Mouse (Mus musculus): ENCODE measurements around the gene Mark4.

Mark4 gene

DNA sequence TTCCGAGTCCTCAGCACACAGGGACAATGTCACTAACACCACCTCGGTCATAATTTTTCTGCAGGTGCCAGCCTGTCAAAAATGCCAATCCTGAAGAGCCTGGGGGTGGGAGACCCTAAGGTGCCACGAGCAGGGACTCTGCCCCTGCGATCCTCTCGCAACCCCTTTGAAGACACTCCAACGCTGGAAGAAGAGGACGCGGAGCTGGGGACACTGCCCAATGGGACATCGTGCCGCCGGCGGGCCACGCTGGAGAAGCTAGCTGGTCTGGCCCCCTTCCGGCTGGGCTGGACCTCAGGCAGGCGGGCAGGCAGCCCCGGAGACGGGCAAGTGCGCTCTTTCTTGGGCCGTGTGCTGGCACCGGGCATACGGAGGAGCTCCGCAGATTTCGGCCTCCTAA lies 10.8 kb upstream of the Mark4 start:
- DNase-seq, result peak; percentile 83

DNA sequence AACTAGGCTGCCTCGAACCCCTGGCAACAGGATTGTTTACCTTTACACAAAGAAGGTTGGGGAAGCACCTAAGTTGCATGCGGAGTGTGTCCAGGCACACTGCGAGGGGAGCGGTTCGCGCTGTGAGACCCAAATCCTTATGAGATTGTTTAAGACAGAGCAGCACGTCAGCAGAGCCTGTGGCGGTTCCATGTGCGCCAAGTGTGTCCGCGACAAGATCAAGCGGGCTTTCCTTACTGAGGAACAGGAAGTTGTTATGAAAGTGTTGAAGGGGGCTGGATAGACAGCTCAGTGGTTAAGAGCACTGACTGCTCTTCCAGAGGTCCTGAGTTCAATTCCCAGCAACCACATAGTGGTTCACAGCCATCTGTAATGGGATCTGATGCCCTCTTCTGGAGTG lies 9.7 kb upstream of the Mark4 start:
- peak; percentile 82 for DNase-seq

DNA sequence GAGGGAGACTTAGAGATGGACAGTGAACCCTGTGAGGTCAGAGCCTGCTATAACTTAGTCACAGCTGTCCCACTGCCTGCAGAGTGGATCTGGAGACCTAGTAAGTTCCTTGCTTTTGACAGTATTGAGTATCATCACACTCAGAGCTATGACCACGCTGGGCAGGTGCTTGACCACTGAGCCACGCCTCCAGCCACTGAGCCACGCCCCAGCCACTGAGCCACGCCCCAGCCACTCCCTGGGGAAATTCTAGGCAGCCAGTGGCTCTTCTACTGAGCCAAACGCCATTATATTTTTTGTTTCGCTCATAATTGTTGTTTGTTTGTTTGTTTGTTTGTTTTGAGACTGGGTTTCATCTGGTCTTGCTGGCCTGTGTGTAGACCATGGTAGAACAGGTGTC lies 9.0 kb upstream of the Mark4 start:
- DNase-seq, result peak; percentile 83

DNA sequence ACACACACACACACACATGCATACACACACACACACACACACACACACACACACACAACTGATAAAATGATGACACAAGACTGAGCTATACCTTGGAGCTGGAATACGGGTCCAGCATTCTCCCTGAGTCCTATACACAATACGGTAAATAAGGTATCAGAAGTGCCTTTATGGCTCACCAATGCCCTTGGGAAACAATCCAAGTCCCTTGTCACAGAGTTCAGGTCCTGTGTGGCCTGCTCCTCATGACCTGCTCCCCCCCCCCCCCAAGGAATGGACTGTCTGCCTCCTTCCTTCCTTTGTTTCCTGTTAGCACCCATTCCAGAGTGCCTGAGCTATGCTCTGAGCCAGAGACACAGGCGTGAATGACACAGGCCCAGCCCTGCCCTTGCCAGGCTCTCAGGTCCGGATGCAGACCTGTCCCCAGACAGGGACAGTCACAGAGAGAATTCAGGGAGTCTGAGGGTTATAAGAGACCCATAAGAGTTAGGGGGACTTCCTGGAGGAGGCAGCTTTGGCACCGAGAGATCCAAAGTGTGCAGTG lies 8.1 kb upstream of the Mark4 start:
- DNase-seq, result no peak

DNA sequence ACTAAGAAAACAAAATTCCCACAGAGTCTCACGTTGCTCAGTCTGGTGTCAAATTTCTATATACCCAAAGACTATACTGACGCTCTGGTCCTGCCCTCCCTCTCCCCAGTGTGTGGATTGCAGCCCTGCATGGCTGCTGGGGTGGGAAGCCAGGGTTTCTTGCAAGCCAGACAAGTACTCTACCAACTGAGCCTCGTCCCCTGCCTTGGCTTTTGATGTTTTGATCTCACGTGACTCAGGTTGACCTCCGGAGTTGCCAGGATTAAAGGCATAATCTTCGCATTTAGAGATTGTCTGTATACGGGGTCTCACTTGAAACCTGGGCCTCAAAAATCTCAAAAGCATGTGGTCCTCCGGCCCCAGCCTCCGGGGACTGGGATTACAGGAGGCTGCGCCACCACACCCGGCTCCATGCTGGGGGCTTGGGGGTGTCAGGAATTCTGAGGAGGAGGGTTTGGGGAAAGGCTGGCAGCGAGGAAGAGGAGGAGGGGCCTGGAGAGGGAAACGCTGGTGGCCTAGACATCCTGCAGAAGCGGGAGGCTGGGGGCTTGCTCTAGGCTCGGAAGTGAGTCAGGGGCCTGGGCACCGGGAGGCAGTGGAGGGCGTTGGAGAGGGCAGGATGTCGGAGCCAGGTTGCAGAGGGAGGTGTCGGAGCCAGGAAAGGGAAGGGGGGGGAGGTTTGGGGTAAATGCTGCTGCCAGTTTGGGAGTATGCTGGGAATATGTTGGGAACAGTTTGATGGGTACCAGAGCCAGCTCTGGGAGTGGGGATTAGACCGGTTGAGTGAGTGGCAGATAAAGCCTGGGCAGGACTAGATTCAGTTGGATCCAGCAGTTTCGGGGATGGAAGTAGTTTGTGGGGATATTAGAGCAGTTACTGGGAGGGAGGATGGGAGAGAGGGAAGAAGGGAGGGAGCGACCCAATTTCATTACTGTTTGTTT lies 6.0 kb upstream of the Mark4 start:
- no peak for DNase-seq

DNA sequence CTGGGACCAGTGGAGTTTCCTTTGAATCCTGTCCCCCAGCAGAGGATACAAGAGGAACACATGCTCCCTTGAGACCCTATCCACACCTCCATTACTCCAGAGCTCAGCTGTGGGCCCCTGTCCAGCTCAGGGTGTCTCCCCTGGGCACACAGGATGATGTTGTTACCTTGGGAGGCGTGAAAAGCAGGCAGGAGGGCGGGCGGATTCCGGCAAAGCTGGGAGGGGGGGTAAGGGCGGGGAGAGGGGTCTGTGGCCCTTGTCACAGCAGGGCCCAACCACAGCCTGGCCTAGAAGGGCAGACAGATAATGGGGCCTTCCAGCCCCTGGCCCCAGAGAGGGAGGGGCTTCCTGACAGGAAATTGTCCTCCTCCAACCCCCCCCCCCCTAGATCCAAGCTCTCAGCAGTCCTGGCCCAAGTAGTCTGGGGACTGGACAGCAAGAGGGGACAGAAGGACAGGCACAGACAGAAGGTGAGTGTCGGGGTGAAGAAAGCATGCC lies 4.3 kb upstream of the Mark4 start, which contains the start of gene Exoc3l2:
Gene Exoc3l2, plus strand, starts transcription at position 448 of the 498 bp plus-strand sequence.
- DNase-seq, result no peak

DNA sequence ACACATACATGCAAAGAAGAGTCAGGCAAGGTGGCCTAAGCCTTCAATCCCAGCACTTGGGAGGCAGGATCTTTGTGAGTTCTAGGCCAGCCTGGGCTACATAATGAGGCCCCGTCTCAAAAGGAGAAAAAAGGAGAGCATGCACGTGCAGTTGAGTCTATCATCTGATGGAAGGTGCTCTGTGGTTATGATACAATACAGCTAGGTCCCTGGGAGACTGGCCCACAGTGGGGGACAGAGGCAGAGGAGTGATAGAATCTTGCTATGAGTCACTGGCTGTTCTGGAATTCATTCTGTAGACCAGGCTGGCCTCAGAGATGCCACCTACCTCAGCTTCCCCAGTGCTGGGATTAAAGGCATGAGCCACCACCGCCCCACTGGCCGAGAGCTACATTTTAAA lies 3.8 kb upstream of the Mark4 start:
- peak; percentile 83 for DNase-seq

DNA sequence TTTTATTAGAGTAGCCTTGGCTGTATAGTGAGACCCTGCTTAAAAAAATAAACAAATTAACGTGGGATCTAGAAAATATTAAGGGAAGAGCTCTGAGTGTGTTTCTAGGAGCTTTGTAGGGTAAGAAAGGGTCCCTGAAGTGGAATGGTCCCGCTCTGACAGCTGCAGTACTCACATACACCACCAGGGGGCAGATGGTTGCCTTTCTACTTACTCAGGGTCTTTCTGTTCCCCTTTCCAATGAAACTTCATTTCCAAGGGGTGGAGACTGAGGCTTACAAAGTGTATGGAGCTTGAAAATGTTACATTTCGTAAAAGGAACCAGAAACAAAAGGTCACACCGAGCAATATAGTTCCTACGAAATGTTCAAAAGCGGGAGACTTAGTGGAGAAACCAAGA lies 2.9 kb upstream of the Mark4 start:
- peak; percentile 95 for DNase-seq

DNA sequence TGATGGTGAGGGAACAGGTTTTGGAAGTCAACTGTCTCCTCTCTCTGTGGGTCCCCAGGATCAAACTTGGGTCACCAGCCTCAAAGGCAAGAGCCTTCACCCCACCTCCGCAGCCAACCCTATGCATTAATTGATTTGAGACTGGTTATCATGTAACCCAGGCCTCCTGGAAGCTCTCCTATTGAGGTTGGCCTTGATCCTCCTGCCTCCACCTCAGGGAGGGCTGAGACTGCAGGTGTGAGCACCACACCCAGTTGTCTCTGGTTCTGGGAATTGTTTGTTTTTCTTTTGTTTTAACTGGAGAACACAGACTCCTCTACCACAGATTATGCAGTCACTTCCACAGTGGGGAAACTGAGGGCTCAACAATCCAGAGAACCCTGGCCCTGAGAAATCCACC lies 1.9 kb upstream of the Mark4 start:
- DNase-seq, result peak; percentile 81

DNA sequence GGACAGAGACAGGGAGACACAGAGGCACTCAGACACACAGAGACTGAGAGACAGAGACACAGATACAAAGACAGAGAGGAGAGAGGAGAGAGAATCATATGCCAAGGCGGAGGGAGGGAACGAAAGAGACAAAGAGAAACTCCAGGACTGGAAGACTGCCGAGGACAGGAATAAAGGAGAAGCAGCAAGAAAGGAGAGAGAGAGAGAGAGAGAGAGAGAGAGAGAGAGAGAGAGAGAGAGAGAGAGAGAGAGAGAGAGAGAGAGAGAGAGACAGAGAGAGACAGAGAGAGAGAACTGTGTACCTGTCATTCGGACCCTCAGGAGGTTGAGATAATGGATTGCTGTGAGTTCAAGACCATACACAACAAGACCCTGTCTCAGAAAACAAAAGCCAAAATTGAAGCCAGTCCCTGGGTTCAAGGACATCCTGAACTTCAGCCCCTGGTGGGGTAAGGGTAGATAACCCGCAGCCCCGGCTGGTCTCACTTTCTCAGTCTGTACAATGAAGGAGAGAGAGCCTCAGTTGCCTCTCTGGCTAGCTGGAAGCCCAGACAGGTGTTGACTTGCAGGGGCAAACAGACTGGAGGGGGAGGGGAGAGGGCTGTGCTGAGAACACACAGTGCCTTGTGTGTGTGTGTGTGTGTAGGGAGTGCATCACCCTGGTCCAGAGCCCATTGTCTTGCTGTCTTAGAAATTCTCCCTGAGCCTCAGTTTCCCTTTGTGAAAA lies 686 bp upstream of the Mark4 start:
- DNase-seq, result peak; percentile 91

DNA sequence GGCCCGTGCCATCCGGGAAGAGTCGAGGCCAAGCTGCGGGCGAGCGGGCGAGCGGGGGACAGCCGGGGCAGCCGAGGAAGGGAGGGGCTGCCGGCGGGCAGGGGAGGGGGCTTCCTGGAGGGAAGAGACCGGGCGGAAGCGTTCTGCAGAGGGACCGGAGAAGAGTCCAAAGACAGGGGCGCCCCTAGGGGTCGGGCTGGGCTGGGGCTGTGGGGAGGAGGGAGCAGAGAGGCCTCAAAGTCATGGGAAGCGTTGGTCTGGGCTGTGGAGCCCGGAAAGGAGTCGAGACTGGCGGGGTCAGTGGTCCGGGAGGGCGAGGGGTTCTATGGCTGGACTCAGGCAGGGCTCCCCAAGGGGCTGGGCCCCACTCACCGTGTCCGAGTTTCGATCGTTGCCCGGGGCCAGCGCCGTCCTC lies 542 bp downstream of the Mark4 start:
- peak; percentile 96 for DNase-seq

DNA sequence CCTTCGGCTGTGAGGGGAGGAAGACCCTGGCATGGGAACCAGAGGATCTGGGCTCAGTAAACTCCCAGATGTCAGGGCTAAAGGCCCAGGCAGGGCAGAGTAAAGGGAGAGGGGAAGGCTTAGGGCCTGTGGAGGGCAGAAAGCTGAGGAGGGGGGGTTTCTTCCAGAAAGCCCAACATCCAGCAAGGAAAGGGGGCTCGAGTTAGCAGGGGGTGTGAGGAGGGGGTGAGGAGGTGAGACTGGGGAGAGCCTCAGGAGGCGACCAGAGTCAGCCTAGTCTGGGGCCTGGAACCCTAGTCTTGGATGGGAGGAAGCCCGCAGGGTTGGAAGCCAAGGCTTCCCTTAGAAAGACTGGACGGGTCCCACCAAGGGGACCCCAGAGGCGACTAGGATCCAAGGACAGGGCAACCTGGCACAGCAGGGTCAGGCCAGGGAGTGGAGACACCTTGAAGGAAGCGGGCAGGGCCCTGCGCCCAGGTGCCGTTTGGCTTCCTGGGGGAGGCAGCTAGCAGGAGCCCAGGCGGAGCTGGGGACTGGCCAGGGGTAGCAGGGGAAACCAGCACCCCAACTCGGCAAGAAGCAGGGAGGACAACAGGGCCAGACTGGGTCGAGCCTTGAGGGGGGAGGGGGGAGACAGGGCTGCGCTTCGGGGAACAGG lies 1.1 kb downstream of the Mark4 start:
- DNase-seq, result no peak

DNA sequence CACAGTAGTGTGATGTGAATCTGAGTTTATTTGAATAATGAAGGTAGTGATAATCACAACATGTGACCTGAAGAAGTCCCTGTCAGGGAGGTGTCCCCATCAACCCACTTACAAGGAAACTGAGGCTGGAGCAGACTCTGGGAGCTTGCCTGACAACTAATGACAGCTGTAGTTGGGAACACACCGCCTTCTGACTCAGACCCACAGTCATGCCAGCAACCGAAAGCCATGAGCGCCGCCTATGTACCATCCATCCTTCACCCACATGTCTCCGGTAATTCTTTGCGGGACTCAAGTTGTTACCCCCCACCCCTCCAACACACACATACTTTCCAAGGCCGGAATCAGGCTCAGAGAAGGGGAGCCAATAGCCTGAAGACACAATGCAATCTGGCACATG lies 2.0 kb downstream of the Mark4 start:
- no peak for DNase-seq

DNA sequence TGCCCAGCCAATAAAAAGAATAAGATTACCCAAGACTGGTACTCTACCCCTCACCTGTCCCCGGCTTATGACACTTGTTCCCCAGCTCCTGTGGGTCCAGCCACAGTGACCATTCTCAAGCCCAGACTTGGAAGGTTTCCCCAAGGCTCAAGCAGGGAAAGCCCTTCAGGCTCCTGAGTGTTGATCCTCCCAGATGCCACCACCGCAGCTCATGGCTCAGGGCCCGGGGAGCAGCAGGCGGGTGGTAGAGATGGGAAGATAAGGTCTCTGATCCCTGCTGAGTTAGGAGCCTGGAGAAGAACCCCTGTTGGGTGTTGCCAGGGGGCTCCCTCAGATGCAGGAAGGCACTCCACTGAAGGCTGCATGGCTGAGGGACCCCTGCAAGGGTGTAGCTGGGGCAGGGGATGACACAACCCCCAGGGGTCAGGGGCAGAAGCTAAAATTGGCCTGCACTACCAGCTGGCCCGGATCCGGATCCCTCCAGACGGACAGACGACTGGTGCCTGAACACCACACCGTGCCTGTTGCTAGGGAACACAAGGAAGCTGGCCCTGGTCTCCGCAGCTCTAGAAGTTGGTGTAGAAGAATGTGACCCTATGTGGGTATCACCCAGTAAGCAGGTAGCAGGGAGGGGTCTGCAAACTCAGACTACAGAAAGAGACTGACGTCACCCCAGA lies 2.7 kb downstream of the Mark4 start:
- DNase-seq, result no peak

DNA sequence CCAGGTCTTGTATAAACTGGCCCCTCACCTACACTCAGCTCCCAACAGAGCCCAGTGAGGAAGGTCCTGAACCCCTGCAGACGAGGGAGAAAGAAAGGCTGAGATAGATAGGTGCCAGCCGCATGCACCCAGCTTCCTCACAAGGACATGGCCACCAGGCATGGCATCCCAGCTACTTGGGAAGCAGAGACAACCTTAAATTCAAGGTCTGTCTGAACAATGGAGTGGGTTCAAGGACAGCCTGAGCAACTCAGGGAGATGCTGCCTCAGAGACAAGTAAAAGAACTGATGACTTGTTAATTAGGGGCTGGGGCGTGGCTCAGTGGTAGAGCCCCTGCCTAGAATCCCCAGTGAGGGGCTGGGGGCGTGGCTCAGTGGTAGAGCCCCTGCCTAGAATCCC lies 3.4 kb downstream of the Mark4 start:
- no peak for DNase-seq

DNA sequence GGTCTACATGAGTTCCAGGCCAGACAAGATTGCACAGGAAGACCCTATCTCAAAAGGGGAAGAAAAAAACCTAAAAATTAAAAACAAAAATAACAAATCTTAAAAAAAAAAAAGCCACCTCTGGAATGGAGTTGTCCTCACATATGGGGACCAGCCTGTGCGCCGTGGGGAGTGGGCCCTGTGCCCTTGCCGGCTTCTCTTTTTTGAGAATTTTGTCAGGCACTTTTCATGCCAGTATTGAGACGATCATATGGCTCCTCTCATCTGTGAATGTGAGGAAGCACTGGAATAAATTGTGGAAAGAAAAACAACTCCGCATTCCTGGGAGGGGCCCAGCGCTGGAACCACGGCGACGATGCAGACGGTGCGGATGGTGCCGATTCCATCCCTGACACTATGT lies 9.5 kb downstream of the Mark4 start:
- no peak for DNase-seq

DNA sequence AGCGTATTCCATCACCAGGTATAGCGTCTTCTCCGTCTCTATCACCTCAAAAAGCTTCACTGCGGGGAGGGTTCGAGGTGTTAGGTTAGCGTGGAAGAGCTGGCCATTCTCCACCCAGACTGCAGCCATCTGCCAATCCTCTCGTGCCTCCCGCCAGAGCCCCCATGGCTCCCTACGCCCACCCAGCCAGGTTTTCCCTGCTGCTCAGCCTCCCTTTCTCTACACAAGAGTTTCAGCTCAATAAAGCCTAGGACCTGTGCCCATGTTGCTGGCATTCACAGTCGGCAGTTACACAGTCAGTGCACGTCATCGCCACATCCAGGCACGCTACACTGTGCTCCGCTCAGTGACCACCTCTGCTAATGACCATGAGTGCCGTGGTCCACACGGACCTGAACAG lies 10.9 kb downstream of the Mark4 start:
- DNase-seq, result no peak

DNA sequence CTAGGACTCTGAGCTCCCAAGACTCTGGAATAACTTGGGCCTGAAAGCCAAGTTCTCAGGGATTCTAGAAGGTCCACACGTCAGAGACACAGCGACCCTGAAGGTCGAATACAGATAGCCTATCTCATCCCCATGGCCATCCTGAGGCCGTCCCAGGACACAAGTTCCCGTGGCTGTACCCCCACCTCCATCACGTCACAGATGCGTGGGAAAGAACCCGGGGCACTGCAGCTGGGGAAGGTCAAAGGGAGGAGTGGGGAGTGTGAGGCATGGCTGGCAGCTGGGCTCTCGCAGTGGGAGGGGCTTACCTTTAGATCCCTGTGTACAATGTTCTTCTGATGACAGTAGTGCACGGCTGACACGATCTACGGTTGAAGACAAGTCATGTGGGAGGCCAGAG lies 13.8 kb downstream of the Mark4 start:
- no peak for DNase-seq

DNA sequence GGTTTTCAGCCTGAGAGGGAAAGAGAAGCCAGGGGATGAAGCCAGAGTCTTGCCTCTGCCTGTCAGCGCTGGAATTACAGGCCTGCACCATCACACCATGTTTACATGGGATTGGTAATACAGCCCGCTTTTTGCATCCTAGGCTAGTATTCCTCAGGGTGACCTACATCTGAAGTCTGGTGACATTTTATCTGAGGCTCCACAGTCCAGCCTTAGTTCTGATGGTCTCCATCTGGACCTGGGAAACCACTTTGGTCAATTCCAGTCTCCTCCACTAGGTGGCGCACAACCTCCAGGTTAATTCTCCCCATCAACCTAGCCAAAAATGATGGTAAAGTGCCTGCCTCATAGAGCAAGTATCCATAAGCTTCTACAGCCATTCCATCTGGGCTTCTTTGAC lies 15.3 kb downstream of the Mark4 start:
- DNase-seq, result peak; percentile 96

DNA sequence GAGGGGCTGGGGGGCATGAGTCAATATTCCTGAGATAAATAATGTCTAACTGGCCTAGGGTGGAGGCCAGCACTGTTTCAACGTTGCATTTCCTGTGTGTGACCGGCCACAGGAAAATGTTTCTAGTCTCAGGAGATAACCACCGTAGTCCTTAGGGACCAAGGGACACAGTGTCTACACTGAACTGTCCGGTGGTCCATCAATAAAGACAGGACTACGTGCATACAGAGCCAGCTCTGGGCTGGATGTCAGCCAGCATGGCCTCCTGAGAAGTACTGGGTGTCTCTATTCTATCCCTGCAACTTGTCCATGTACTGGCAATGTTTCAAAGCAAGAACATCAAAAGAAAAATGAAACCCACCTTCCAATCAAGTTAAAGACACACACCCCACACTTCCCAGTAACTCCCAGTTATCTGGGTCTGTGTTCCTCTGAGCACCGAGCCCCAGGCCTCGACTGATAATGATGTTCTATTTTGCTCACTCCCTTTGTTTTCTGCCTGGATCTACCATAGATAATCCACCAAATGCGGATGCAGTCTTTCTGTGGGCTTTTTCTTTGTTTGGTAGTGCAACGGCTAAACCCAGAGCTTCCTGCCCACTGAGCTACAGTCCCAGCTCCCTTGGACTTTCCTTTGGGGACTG lies 17.1 kb downstream of the Mark4 start:
- DNase-seq, result no peak

DNA sequence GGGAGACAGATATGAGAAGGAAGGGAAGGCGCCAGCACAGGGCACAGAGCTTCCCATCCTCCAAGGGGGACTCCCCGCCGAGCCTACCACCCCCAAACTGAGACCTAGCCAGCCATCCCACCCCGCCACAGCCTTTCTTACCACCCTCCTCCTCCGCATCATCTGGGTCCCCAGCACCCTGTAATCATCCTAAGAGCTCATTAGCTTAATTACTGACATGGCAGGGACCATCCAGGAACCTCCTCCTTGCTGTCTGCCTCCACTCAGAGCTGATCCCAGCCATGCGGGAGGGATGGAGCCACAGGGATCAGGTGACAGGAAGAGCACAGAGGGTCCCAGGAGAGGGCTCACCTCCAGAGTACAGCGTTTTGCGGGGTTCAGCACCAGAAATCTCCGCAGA lies 21.6 kb downstream of the Mark4 start:
- no peak for DNase-seq

DNA sequence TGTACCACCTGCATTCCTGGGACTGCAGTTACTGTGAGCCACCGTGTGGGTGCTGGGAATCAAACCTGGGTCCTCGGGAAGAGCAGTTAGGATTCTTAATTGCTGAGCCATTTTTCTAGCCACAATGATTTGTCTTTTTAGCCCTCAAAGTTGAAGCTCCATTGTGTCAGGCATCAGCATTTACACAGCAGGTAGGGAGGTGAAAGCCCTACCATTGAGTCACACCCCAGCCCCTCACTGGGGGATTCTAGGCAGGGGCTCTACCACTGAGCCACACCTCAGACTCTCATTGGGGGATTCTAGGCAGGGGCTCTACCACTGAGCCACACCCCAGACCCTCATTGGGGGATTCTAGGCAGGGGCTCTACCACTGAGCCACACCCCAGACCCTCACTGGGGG lies 22.3 kb downstream of the Mark4 start:
- DNase-seq, result no peak
